Mouse (Mus musculus) midbrain, embryonic 11.5 days (tissue): ENCODE data around the gene Arhgef26. TPM values are rescaled to one million over a fixed set of nuclear protein-coding genes. Genes with fewer than 3 reads are reported as not detected.
A peak's percentile ranks its signal among the peaks of the same experiment; 100 is the strongest.

ENCODE experiments used
- ATAC-seq: fragments of 200-750 bp; cut with Nextera tagmentation; 2 replicates; pipeline ENCODE4 v1.8.0; 2017; ENCODE audit warnings: moderate TSS enrichment, moderate library complexity; ENCODE audit not compliant: low FRiP score
- DNase-seq: peaks from one replicate; pipeline ENCODE4 v3.0.0; 2015; ENCODE audit warnings: low spot score; ENCODE audit errors: missing footprints
- H3K27ac ChIP-seq: fragments of 300-500 bp; sonication (generic); 2 replicates; pipeline ENCODE4 v1.5.1; 2014; ENCODE audit warnings: low read depth, low read length
- H3K27me3 ChIP-seq: fragments of 300-500 bp; sonication (generic); 2 replicates; pipeline ENCODE4 v1.6.1; 2014; ENCODE audit warnings: mild to moderate bottlenecking, low read length, moderate library complexity, mixed read lengths; ENCODE audit not compliant: control insufficient read depth, insufficient read depth
- H3K36me3 ChIP-seq: fragments of 300-500 bp; sonication (generic); 2 replicates; pipeline ENCODE4 v1.6.1; 2014; ENCODE audit warnings: mild to moderate bottlenecking, low read length, moderate library complexity, mixed read lengths; ENCODE audit not compliant: control insufficient read depth, insufficient read depth
- H3K4me1 ChIP-seq: fragments of 300-500 bp; sonication (generic); 2 replicates; pipeline ENCODE4 v1.6.1; 2014; ENCODE audit warnings: low read length; ENCODE audit not compliant: control insufficient read depth, insufficient read depth
- H3K4me2 ChIP-seq: fragments of 300-500 bp; sonication (generic); 2 replicates; pipeline ENCODE4 v1.6.1; 2014; ENCODE audit warnings: mild to moderate bottlenecking, moderate library complexity
- H3K4me3 ChIP-seq: fragments of 300-500 bp; sonication (generic); 2 replicates; pipeline ENCODE4 v1.5.1; 2014; ENCODE audit warnings: low read depth, low read length
- H3K9ac ChIP-seq: fragments of 300-500 bp; sonication (generic); 2 replicates; pipeline ENCODE4 v1.6.1; 2014; ENCODE audit warnings: low read length
- H3K9me3 ChIP-seq: fragments of 300-500 bp; sonication (generic); 2 replicates; pipeline ENCODE4 v1.6.1; 2016; ENCODE audit warnings: low read length; ENCODE audit not compliant: control insufficient read depth
- WGBS: fragments of 180-500 bp; shearing (Covaris S2); extraction: QIAGEN DNeasy Blood & Tissue Kit; methylation state at CpG from one replicate; pipeline ENCODE4 v1.1.7; 2014; 5-methylcytosine and 5-hydroxymethylcytosine counted together
- polyA plus RNA-seq: library from polyadenylated mRNA; unstranded; fragments of >200 nt; fragmentation: Nextera tagmentation; extraction: Ambion mirVana; gene quantifications from 2 replicates; pipeline ENCODE4 v1.2.1, GENCODE M21; 2014

Arhgef26 gene
- polyA plus RNA-seq, 1 experiment from 2014 or later = 4.8 TPM

DNA sequence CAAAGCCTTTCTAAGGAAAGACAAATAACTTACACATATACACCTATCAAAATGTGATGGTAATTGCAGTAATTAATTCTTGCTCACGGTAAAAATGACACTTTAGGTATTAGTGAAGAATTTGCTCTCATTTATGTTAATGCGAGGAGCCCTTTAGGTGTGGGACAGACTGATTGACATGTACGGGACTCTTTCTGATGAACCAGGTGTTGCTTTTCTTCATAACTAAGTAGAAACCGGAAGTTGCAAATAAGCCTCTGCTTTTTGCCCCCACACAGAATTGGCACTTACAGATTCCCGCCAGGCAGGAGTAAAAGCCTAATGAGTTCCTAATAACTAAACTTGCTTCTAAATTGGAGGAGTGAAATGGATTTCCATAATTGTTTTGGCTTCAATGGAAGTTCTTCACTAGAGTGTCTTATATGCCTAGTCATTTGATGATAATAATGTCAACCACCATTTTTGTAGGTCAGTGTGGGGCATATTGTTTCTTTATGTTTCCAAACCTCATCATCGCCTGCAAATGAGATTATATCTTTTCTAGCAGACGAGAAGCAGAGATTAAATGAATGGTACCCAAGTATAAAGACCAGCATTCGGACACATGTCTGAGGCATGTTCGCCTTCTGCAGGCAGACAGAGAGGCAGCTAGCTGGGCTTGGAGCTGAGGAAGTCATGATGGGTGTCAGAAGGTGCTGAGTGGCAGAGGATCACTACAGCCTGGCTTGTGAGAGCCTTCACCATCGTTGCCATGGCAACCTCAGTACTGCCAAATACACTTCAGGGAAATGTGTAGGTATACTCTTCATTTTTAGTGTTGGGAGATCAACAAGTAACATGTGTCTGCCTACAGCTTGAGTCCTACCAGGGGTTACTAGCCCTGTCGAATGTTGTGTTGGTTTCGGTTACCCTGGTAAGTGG lies 61.9 kb downstream of the Arhgef26 start:
- no peak overlapping the region for H3K9ac ChIP-seq
- no peaks in the 10 kb centered on the region for H3K36me3 ChIP-seq
- no peaks in the 10 kb centered on the region; the same call in 1 of the 2 replicates for H3K4me1 ChIP-seq
- H3K9me3 ChIP-seq = no peaks in the 10 kb centered on the region
- H3K27me3 ChIP-seq = no peaks in the 10 kb centered on the region
- no peak overlapping the region for H3K27ac ChIP-seq
- DNase-seq (peak; percentile 66), ATAC-seq (no peak)
- no peak overlapping the region for H3K4me2 ChIP-seq
- no peak overlapping the region for H3K4me3 ChIP-seq
- 84% methylated on average over 12 of the region's 12 CpGs for WGBS

GRCm38 (mm10) chr3:62402466-62402865 lies 64.3 kb downstream of the Arhgef26 start:
- no peak overlapping the region for H3K4me2 ChIP-seq
- no peaks in the 10 kb centered on the region for H3K27me3 ChIP-seq
- H3K36me3 ChIP-seq = no peaks in the 10 kb centered on the region
- no peak for DNase-seq
- WGBS = 98% methylated on average over 2 of the region's 2 CpGs
- ATAC-seq = no peak
- H3K9ac ChIP-seq = no peak overlapping the region
- H3K9me3 ChIP-seq = no peaks in the 10 kb centered on the region
- no peak overlapping the region for H3K4me3 ChIP-seq
- no peak overlapping the region for H3K27ac ChIP-seq
- no peaks in the 10 kb centered on the region; the same call in 1 of the 2 replicates for H3K4me1 ChIP-seq

DNA sequence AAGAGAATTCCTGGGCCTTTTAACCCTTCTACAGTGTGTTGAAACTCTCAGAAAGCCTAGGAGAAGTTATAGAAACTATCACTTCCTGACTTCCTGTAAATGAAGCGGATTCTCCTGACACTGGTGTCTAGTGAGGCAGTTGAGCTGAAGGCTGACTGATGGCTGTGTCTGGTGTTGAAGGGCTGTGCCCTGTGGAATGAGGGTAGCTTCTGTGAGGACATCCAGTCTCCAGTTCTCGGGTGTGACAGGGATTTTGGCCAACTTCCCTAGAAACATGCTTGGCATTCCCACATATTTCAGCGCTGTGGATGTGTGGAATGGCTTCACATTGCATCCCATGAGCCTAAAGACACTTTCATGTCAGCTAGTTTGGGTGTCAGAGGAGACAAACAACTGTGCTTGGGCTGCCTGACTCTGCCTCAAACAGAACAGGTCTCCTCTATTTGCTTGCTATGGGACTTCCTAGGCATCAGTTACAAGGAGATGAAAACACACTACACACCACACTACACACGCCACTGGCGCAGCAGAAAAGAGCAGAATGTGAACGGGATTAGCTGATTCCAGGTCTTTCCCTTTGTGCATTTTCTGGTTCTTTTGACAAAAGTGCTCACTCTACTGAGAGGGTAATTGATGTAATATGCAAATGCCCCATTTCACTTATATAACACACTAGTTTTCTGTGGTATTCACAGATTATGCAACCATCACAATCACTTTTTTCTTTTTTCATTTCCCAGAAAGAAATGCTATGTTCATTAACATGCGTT lies 66.5 kb downstream of the Arhgef26 start:
- DNase-seq = no peak
- no peaks in the 10 kb centered on the region for H3K36me3 ChIP-seq
- no peak for ATAC-seq
- WGBS = 78% methylated on average over 7 of the region's 7 CpGs
- H3K27me3 ChIP-seq = no peaks in the 10 kb centered on the region
- no peak overlapping the region for H3K4me2 ChIP-seq
- no peak overlapping the region for H3K4me3 ChIP-seq
- no peaks in the 10 kb centered on the region for H3K9me3 ChIP-seq
- peaks cover 2% of the 10 kb centered on the region; the same call in 1 of the 2 replicates for H3K4me1 ChIP-seq
- H3K27ac ChIP-seq = no peak overlapping the region
- no peak overlapping the region for H3K9ac ChIP-seq

DNA sequence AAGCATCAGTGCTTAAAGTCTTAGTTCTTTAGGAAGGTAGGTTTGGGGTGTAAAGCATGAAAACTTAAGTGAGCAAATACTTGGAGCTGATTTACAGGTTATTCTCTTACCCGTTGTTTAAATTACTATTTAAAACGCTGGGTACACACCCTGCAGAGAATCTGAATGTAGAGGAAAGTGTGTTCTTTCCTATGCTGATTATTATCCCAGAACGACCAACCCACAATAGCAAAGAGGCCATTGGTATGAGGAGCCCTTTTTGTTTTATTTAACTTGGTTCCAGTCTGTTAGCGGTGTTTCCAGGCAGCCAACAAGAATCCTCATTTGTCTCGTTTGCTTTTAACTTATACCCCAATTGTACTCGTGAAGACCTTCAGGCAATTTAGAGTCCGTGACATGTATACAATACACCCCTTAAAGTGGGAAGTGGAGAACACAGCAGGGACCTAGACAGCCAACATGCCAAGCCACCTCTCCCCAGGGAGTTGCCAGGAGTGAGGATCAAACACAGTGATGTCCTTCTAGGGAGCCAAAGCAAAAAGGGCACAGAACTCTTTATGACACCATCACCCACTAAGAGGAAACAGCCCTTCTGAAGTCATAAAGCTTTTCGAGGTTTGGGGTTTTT lies 71.5 kb downstream of the Arhgef26 start:
- H3K36me3 ChIP-seq = no peaks in the 10 kb centered on the region
- 42% methylated on average over 8 of the region's 8 CpGs for WGBS
- H3K9me3 ChIP-seq = no peaks in the 10 kb centered on the region
- no peak overlapping the region for H3K9ac ChIP-seq
- no peaks in the 10 kb centered on the region for H3K27me3 ChIP-seq
- ATAC-seq (peak; percentile 60), DNase-seq (no peak)
- H3K4me1 ChIP-seq = peaks cover 7% of the 10 kb centered on the region; the same call in 1 of the 2 replicates
- H3K4me2 ChIP-seq = no peak overlapping the region
- H3K27ac ChIP-seq = no peak overlapping the region
- H3K4me3 ChIP-seq = no peak overlapping the region

GRCm38 (mm10) chr3:62410491-62410890 lies 72.3 kb downstream of the Arhgef26 start:
- peaks cover 7% of the 10 kb centered on the region; the same call in 1 of the 2 replicates for H3K4me1 ChIP-seq
- no peak overlapping the region for H3K27ac ChIP-seq
- ATAC-seq (peak; percentile 38; the same call in 1 of the 2 replicates), DNase-seq (no peak)
- no peak overlapping the region for H3K4me2 ChIP-seq
- no peaks in the 10 kb centered on the region for H3K9me3 ChIP-seq
- no peak overlapping the region for H3K9ac ChIP-seq
- no peak overlapping the region for H3K4me3 ChIP-seq
- no peaks in the 10 kb centered on the region for H3K27me3 ChIP-seq
- no peaks in the 10 kb centered on the region for H3K36me3 ChIP-seq
- 58% methylated on average over 4 of the region's 4 CpGs for WGBS

- 88% methylated on average over 7 of the region's 7 CpGs for WGBS
- H3K9me3 ChIP-seq = no peaks in the 10 kb centered on the region
Measured at GRCm38 (mm10) chr3:62412704-62413103, 74.6 kb downstream of the Arhgef26 start.

DNA sequence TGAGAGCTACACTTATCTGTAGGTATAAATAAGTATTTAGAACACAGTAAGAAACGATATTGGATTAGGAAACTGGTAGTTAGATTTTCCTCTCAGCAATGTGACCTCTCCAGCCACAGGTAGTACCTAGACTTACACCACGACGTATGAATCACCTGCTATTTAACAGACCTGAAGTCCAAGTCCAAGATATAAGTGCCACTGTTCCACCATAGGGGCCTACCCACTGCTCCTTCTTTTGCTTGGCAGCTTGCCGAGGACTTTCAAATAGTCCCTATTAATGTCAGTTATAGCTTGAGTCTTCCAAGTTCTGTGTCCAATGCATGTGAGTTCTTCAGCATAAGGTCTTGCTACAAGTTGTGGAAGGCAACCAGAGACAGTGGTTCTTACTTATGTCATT lies 76.8 kb downstream of the Arhgef26 start:
- H3K27ac ChIP-seq = no peak overlapping the region
- no peaks in the 10 kb centered on the region for H3K27me3 ChIP-seq
- 97% methylated on average over 4 of the region's 4 CpGs for WGBS
- H3K4me1 ChIP-seq = peaks cover 2% of the 10 kb centered on the region; the same call in 1 of the 2 replicates
- H3K4me2 ChIP-seq = no peak overlapping the region
- H3K9me3 ChIP-seq = no peaks in the 10 kb centered on the region
- ATAC-seq (no peak), DNase-seq (no peak)
- no peaks in the 10 kb centered on the region for H3K36me3 ChIP-seq
- no peak overlapping the region for H3K4me3 ChIP-seq
- H3K9ac ChIP-seq = no peak overlapping the region

More at GRCm38 (mm10) chr3:62412704-62413103, 74.6 kb downstream of the Arhgef26 start:
- peaks cover 7% of the 10 kb centered on the region; the same call in 1 of the 2 replicates for H3K4me1 ChIP-seq
- H3K4me3 ChIP-seq = no peak overlapping the region
- no peak overlapping the region for H3K4me2 ChIP-seq
- H3K27me3 ChIP-seq = no peaks in the 10 kb centered on the region
- ATAC-seq = no peak
- no peaks in the 10 kb centered on the region for H3K36me3 ChIP-seq
- DNase-seq = no peak
- H3K9ac ChIP-seq = no peak overlapping the region
- H3K27ac ChIP-seq = no peak overlapping the region

GRCm38 (mm10) chr3:62417458-62417857 lies 79.3 kb downstream of the Arhgef26 start:
- whole genome bisulfite sequencing = 93% methylated on average over 6 of the region's 6 CpGs
- Histone ChIP-seq H3K4me2 (no peak overlapping the region), H3K27me3 (no peaks in the 10 kb centered on the region), H3K27ac (no peak overlapping the region), H3K9ac (no peak overlapping the region), H3K4me1 (no peaks in the 10 kb centered on the region), H3K36me3 (no peaks in the 10 kb centered on the region), H3K9me3 (no peaks in the 10 kb centered on the region), H3K4me3 (no peak overlapping the region)
- DNase-seq (no peak), ATAC-seq (no peak)
